ENCODE assay signal across 8 mouse cellular contexts in genomic region chr7:29518054-29518420, GRCm38 (mm10). TPM values are rescaled to one million over a fixed set of nuclear protein-coding genes. Genes with fewer than 3 reads are reported as not detected.
DNase-seq lines count a peak whose midpoint lies in the region; ATAC-seq lines count a peak whose summit lies in the region.

No protein-coding gene starts in this region.

- no peaks in the 10 kb centered on the region for H3K36me3 ChIP-seq in kidney, embryonic 15.5 days
- H3K36me3 ChIP-seq in hindbrain, embryonic 11.5 days (ENCODE audit: control insufficient read depth, insufficient read depth, low read length) = no peaks in the 10 kb centered on the region
- no peaks in the 10 kb centered on the region for H3K36me3 ChIP-seq in midbrain, embryonic 14.5 days (ENCODE audit: control insufficient read depth, insufficient read depth, low read length)

- WGBS in kidney, embryonic 15.5 days = under 1% methylated on average over 28 of the region's 28 CpGs
- under 1% methylated on average over 28 of the region's 28 CpGs for WGBS in hindbrain, embryonic 11.5 days
- under 1% methylated on average over 28 of the region's 28 CpGs for WGBS in midbrain, embryonic 14.5 days

- peak overlapping the region; percentile 91 for H3K4me2 ChIP-seq in kidney, embryonic 15.5 days
- H3K4me2 ChIP-seq in hindbrain, embryonic 11.5 days (replicated peaks; ENCODE audit: low read depth, low read length) = peak overlapping the region; percentile 59
- H3K4me2 ChIP-seq in midbrain, embryonic 14.5 days (ENCODE audit: low read length) = peak overlapping the region; percentile 83

- no peaks in the 10 kb centered on the region for H3K9me3 ChIP-seq in kidney, embryonic 15.5 days (replicated peaks)
- no peaks in the 10 kb centered on the region for H3K9me3 ChIP-seq in hindbrain, embryonic 11.5 days (ENCODE audit: control insufficient read depth, low read length)
- H3K9me3 ChIP-seq in midbrain, embryonic 14.5 days (ENCODE audit: control insufficient read depth, low read length) = no peaks in the 10 kb centered on the region

- no peaks in the 10 kb centered on the region for H3K27me3 ChIP-seq in kidney, embryonic 15.5 days
- no peaks in the 10 kb centered on the region for H3K27me3 ChIP-seq in hindbrain, embryonic 11.5 days (ENCODE audit: control insufficient read depth, insufficient read depth, low read length)
- H3K27me3 ChIP-seq in midbrain, embryonic 14.5 days (ENCODE audit: control insufficient read depth, insufficient read depth, low read length) = no peaks in the 10 kb centered on the region

- H3K27ac ChIP-seq in kidney, embryonic 15.5 days = peak overlapping the region; percentile 63
- no peak overlapping the region for H3K27ac ChIP-seq in hindbrain, embryonic 11.5 days (ENCODE audit: low read depth, low read length)
- peak overlapping the region; percentile 89 for H3K27ac ChIP-seq in midbrain, embryonic 14.5 days (replicated peaks; ENCODE audit: low read depth, low read length)

- no peak for DNase-seq in kidney, adult 18-20 months
- DNase-seq in R1 (ENCODE audit: low read depth, low spot score) = peak; percentile 38
- DNase-seq in hindbrain, embryonic 11.5 days (ENCODE audit: low spot score) = no peak
- peak; percentile 64 for DNase-seq in midbrain, embryonic 14.5 days
- no peak for DNase-seq in adrenal gland, adult 8-10 months
- no peak for DNase-seq in cerebellum, postnatal 25 days
- no peak for DNase-seq in layer of hippocampus, postnatal 10 days (ENCODE audit: low spot score in 2 of 2)

- H3K4me1 ChIP-seq in kidney, embryonic 15.5 days = peaks cover 37% of the 10 kb centered on the region
- no peaks in the 10 kb centered on the region; the same call in 1 of the 2 replicates for H3K4me1 ChIP-seq in hindbrain, embryonic 11.5 days (replicated peaks; ENCODE audit: control insufficient read depth, insufficient read depth, low read length)
- H3K4me1 ChIP-seq in midbrain, embryonic 14.5 days (ENCODE audit: control insufficient read depth, insufficient read depth, low read length) = peaks cover 21% of the 10 kb centered on the region

- H3K9ac ChIP-seq in kidney, embryonic 15.5 days = peak overlapping the region; percentile 71
- peak overlapping the region; percentile 73 for H3K9ac ChIP-seq in hindbrain, embryonic 11.5 days (ENCODE audit: low read depth, low read length)
- H3K9ac ChIP-seq in midbrain, embryonic 14.5 days (replicated peaks; ENCODE audit: low read length) = peak overlapping the region; percentile 76

- peak overlapping the region; percentile 63 for H3K4me3 ChIP-seq in kidney, embryonic 15.5 days (replicated peaks)
- H3K4me3 ChIP-seq in hindbrain, embryonic 11.5 days (ENCODE audit: low read depth, low read length) = peak overlapping the region; percentile 71
- H3K4me3 ChIP-seq in midbrain, embryonic 14.5 days (replicated peaks; ENCODE audit: low read depth, low read length) = peak overlapping the region; percentile 90

- no peak for ATAC-seq in kidney, embryonic 15.5 days (replicated peaks; ENCODE audit: low FRiP score)
- ATAC-seq in hindbrain, embryonic 11.5 days (ENCODE audit: low FRiP score) = no peak
- ATAC-seq in midbrain, embryonic 14.5 days (ENCODE audit: low FRiP score, low TSS enrichment) = peak; percentile 37; the same call in 1 of the 2 replicates

RNA-seq across cellular contexts. Expression of gene Sipa1l3, which starts 0.4 kb away (rescaled TPM):
- polyA plus RNA-seq in kidney, embryonic 15.5 days (2015; fragmentation: Nextera tagmentation; extraction: Ambion mirVana) = 14.4 and 14.5 TPM in 2 replicates
- polyA plus RNA-seq in hindbrain, embryonic 11.5 days (2014; fragmentation: Nextera tagmentation; extraction: Ambion mirVana) = 6.1 and 11.2 TPM in 2 replicates
- polyA plus RNA-seq in midbrain, embryonic 14.5 days (2014; fragmentation: Nextera tagmentation; extraction: Ambion mirVana) = 16.1 and 17.6 TPM in 2 replicates
- 10 to 100 TPM; 33.2 to 42.3 (median 40.6) TPM for total RNA-seq in adrenal gland, adult 8-10 months (2022)
- 100 to 1,000 TPM; 122 to 125 TPM for total RNA-seq in layer of hippocampus, postnatal 10 days (2021)

Comparison
In these comparisons a context has a peak if more than half of its experiments do, and no peak if none do; other contexts are left out.
1. DNase-seq: peak in R1 (single experiment) and midbrain, embryonic 14.5 days (single experiment); none in kidney, adult 18-20 months (single experiment), hindbrain, embryonic 11.5 days (single experiment), adrenal gland, adult 8-10 months (single experiment), cerebellum, postnatal 25 days (0 of 2) and layer of hippocampus, postnatal 10 days (0 of 2).
2. Peak in every context shown above with its lines, with median percentiles within 50 percentile points of each other: H3K4me2 ChIP-seq, H3K4me3 ChIP-seq and H3K9ac ChIP-seq.